Mouse (Mus musculus) retina, postnatal 1 day (tissue): ENCODE results near the gene Jtb.
"Not testable (repeated sequence)": the region's sequence is repeated elsewhere in the genome, so short reads cannot be mapped to it uniquely, and the experiment has no call there.

Experiments used
- DNase-seq: peaks from one replicate; pipeline ENCODE4 v3.0.0-alpha.2; 2012

Jtb gene

GRCm38 (mm10) chr3:90224331-90224730, 7.1 kb upstream of the Jtb start:
- DNase-seq = no peak

GRCm38 (mm10) chr3:90231075-90231474, 322 bp upstream of the Jtb start:
- no peak for DNase-seq

- no peak for DNase-seq
Observed at GRCm38 (mm10) chr3:90241251-90241650, 9.9 kb downstream of the Jtb start.

GRCm38 (mm10) chr3:90241669-90242358, 10.4 kb downstream of the Jtb start:
- DNase-seq = no peak

- DNase-seq = peak; percentile 87
Observed at GRCm38 (mm10) chr3:90242984-90243775, 11.8 kb downstream of the Jtb start, which contains the start of gene Creb3l4. Gene Creb3l4 (minus strand): TSS chr3:90243512.

GRCm38 (mm10) chr3:90245406-90245805, 14.0 kb downstream of the Jtb start:
- DNase-seq = no peak

- no peak for DNase-seq
Observed at GRCm38 (mm10) chr3:90247630-90247959, 16.2 kb downstream of the Jtb start.

- DNase-seq = peak; percentile 98
Observed at GRCm38 (mm10) chr3:90247960-90248745, 16.8 kb downstream of the Jtb start, which contains the start of gene Slc39a1. Gene Slc39a1 (plus strand): TSS chr3:90248172.

- DNase-seq = no peak
Observed at GRCm38 (mm10) chr3:90248746-90249100, 17.3 kb downstream of the Jtb start.

- DNase-seq = no peak
Observed at GRCm38 (mm10) chr3:90250791-90251190, 19.4 kb downstream of the Jtb start.

GRCm38 (mm10) chr3:90251731-90252226, 20.4 kb downstream of the Jtb start:
- not testable (repeated sequence) for DNase-seq

GRCm38 (mm10) chr3:90252659-90253058, 21.3 kb downstream of the Jtb start:
- DNase-seq = not testable (repeated sequence)

- DNase-seq = not testable (repeated sequence)
Observed at GRCm38 (mm10) chr3:90253174-90253573, 21.8 kb downstream of the Jtb start.

GRCm38 (mm10) chr3:90253653-90254418, 22.4 kb downstream of the Jtb start, which contains the start of gene Crtc2:
Gene Crtc2 (plus strand): TSS chr3:90254163.
- DNase-seq = peak; percentile 99

- no peak for DNase-seq
Observed at GRCm38 (mm10) chr3:90254419-90255193, 23.2 kb downstream of the Jtb start.

- DNase-seq = no peak
Observed at GRCm38 (mm10) chr3:90255194-90255565, 23.8 kb downstream of the Jtb start.

GRCm38 (mm10) chr3:90255784-90256353, 24.5 kb downstream of the Jtb start:
- DNase-seq = no peak

GRCm38 (mm10) chr3:90256731-90257530, 25.5 kb downstream of the Jtb start:
- DNase-seq = no peak

GRCm38 (mm10) chr3:90258521-90258920, 27.1 kb downstream of the Jtb start:
- no peak for DNase-seq

GRCm38 (mm10) chr3:90263121-90263771, 31.8 kb downstream of the Jtb start:
- DNase-seq = no peak
